Mouse (Mus musculus) lung, postnatal 36 days (tissue): ENCODE measurements at regions not wholly inside any gene's neighbourhood (a gene's known extent, or its start where the extent isn't known, plus 50 kb on each side); places are given as distances from the start of the nearest gene placed in this dataset.

Experiments used
- DNase-seq: peaks from one replicate; pipeline ENCODE4 v3.0.0; 2022; ENCODE audit warnings: mixed read lengths

- no peak for DNase-seq
Measured at GRCm38 (mm10) chr17:84129204-84129603, 58.5 kb downstream of the Zfp36l2 start.

- DNase-seq, result no peak
Measured at GRCm38 (mm10) chr17:84128262-84128661, 59.5 kb downstream of the Zfp36l2 start.

- DNase-seq, result peak; percentile 72
Measured at GRCm38 (mm10) chr17:84126168-84126567, 61.6 kb downstream of the Zfp36l2 start.

- DNase-seq, result no peak
Measured at GRCm38 (mm10) chr17:84123161-84123560, 64.6 kb downstream of the Zfp36l2 start.

- DNase-seq, result no peak
Measured at GRCm38 (mm10) chr17:84122486-84123131, 65.1 kb downstream of the Zfp36l2 start.

- DNase-seq, result no peak
Measured at GRCm38 (mm10) chr17:84121291-84121690, 66.5 kb downstream of the Zfp36l2 start.

- peak; percentile 85 for DNase-seq
Measured at GRCm38 (mm10) chr17:84119221-84120017, 68.3 kb downstream of the Zfp36l2 start.

- no peak for DNase-seq
Measured at GRCm38 (mm10) chr17:84118781-84119180, 69.0 kb downstream of the Zfp36l2 start.

GRCm38 (mm10) chr17:84118271-84118670 is 69.5 kb downstream of the Zfp36l2 start:
- peak; percentile 66 for DNase-seq

- peak; percentile 77 for DNase-seq
Measured at GRCm38 (mm10) chr17:84117756-84118155, 70.0 kb downstream of the Zfp36l2 start.

GRCm38 (mm10) chr17:84116340-84117279 is 71.1 kb downstream of the Zfp36l2 start:
- DNase-seq, result peak; percentile 75

GRCm38 (mm10) chr17:84115957-84116339 is 71.8 kb downstream of the Zfp36l2 start:
- no peak for DNase-seq

- no peak for DNase-seq
Measured at GRCm38 (mm10) chr17:84115133-84115532, 72.6 kb downstream of the Zfp36l2 start.

GRCm38 (mm10) chr17:84114279-84114994 is 73.3 kb downstream of the Zfp36l2 start:
- no peak for DNase-seq

- peak; percentile 97 for DNase-seq
Measured at GRCm38 (mm10) chr17:84113608-84114278, 74.0 kb downstream of the Zfp36l2 start.

- peak; percentile 68 for DNase-seq
Measured at GRCm38 (mm10) chr17:84112411-84113031, 75.2 kb downstream of the Zfp36l2 start.

GRCm38 (mm10) chr17:84111787-84112370 is 75.9 kb downstream of the Zfp36l2 start:
- no peak for DNase-seq

- no peak for DNase-seq
Measured at GRCm38 (mm10) chr17:84110945-84111344, 76.8 kb downstream of the Zfp36l2 start.

- DNase-seq, result peak; percentile 71
Measured at GRCm38 (mm10) chr17:84110000-84110695, 77.6 kb downstream of the Zfp36l2 start.
